In the genomic region with DNA sequence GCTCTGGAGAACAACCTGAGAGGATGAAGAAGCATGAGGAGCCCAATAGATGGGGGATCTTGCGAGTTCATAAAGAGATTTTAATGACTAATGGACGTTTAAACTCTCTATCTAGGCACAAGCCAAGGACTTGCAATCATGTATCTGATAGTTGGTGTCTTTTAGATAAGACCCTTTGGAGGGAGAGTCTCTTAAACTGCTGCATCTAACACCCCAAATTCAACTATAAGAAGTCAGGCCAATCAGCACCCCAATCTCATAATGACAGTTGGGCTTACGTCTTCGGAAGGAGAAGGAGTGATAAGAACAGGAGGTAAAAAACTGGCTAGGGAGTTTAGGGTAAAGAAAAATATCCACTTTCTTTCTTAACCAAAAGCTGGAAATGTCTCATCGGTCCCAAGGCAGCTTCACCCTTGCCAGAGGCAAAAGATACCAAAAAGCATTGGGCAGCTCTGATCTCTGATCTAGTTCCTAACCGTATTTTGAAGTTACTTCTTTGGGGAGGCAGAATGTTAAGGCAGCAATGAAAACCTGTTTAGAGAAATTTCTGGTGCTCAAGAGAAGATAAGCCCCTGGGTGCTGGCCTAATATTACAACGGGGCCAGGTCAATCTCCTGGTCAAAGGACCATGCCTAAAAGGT, we compare ENCODE assay signal across 20 mouse cellular contexts.
"Had no signal": no experiment of that assay in that cellular context is flagged by ENCODE, and none has a peak within 500 bp of the region (broad histone marks: within the 10 kb centered on the region; RNA-seq: fewer than 3 reads in every experiment).

No protein-coding gene starts in this region.

- ATAC-seq: midbrain, embryonic 16.5 days had no signal

- H3K27me3 ChIP-seq: liver, embryonic 15.5 days; megakaryocyte, embryonic 14.5 days; midbrain, embryonic 12.5 days; neural tube, embryonic 13.5 days; neural tube, embryonic 15.5 days; stomach, embryonic 15.5 days had no signal

- H3K4me3 ChIP-seq: liver, embryonic 15.5 days; megakaryocyte, embryonic 14.5 days; midbrain, embryonic 10.5 days; midbrain, embryonic 12.5 days; myocyte; neural tube, embryonic 13.5 days; neural tube, embryonic 15.5 days; stomach, embryonic 15.5 days had no signal

- H3K36me3 ChIP-seq: liver, embryonic 15.5 days; midbrain, embryonic 10.5 days; midbrain, embryonic 12.5 days; neural tube, embryonic 13.5 days; neural tube, embryonic 15.5 days; stomach, embryonic 15.5 days had no signal

- H3K4me2 ChIP-seq: liver, embryonic 15.5 days; lung, embryonic 14.5 days; midbrain, embryonic 12.5 days; neural tube, embryonic 13.5 days; neural tube, embryonic 15.5 days; stomach, embryonic 15.5 days had no signal

- H3K9me3 ChIP-seq: liver, embryonic 15.5 days; megakaryocyte, embryonic 14.5 days; midbrain, embryonic 10.5 days; midbrain, embryonic 12.5 days; neural tube, embryonic 13.5 days; neural tube, embryonic 15.5 days; stomach, embryonic 15.5 days had no signal

- DNase-seq: lung, postnatal 4 days; midbrain, embryonic 14.5 days; retina, postnatal 1 day; right cerebral cortex, adult 18-20 months; right cerebral cortex, postnatal 25 days; right cerebral cortex, postnatal 4 days; thymus, adult 2 months; thymus, postnatal 25 days; thymus, postnatal 4 days had no signal

- H3K27ac ChIP-seq: liver, embryonic 15.5 days; midbrain, embryonic 10.5 days; midbrain, embryonic 12.5 days; neural tube, embryonic 13.5 days; neural tube, embryonic 15.5 days; stomach, embryonic 15.5 days; stomach, postnatal 0 days had no signal

- H3K9ac ChIP-seq: liver, embryonic 15.5 days; lung, embryonic 14.5 days; midbrain, embryonic 12.5 days; neural tube, embryonic 13.5 days; neural tube, embryonic 15.5 days; stomach, embryonic 15.5 days had no signal

- H3K4me1 ChIP-seq: midbrain, embryonic 12.5 days; neural tube, embryonic 13.5 days; neural tube, embryonic 15.5 days; stomach, embryonic 15.5 days had no signal
